Mouse (Mus musculus) heart, postnatal 0 days (tissue): ENCODE measurements around the gene Nipbl.

Experiments used
- CTCF ChIP-seq: IDR thresholded peaks from 2 replicates; pipeline ENCODE4 v1.5.1; 2016; ENCODE audit warnings: antibody characterized with exemption, control low read depth, low read depth
- EP300 ChIP-seq: IDR thresholded peaks from 2 replicates; pipeline ENCODE4 v1.6.1; 2016; ENCODE audit warnings: antibody characterized with exemption, low read depth

GRCm38 (mm10) chr15:8462780-8463179, 18.5 kb upstream of the Nipbl start:
- TF ChIP-seq CTCF (no peak), EP300 (no peak)
